Mouse (Mus musculus) small intestine, adult 2 months (tissue): ENCODE results near the gene Wdr37.
"Not testable (repeated sequence)": the region's sequence is repeated elsewhere in the genome, so short reads cannot be mapped to it uniquely, and the experiment has no call there.

Source experiments
- CTCF ChIP-seq: fragments of 200-500 bp; IDR thresholded peaks from 2 replicates; pipeline ENCODE4 v1.5.1; 2012; ENCODE audit warnings: low read depth, mild to moderate bottlenecking, control low read depth, inconsistent platforms, low read length, moderate library complexity, mixed read lengths; ENCODE audit not compliant: insufficient replicate concordance, insufficient read length; ENCODE audit errors: extremely low read depth
- POLR2A ChIP-seq: fragments of 200-500 bp; IDR thresholded peaks from 2 replicates; pipeline ENCODE4 v1.6.1; 2012; ENCODE audit warnings: low read depth, mild to moderate bottlenecking, control low read depth, inconsistent platforms, low read length, moderate library complexity

- TF ChIP-seq CTCF, POLR2A: not testable (repeated sequence)
Measured at GRCm38 (mm10) chr13:8913890-8914289, 42.2 kb upstream of the Wdr37 start.
